Mouse (Mus musculus) heart, postnatal 25 days (tissue): Measurements from ENCODE around the gene Pgm5. TPM values are rescaled to one million over a fixed set of nuclear protein-coding genes. Genes with fewer than 3 reads are reported as not detected.
A peak's percentile ranks its signal among the peaks of the same experiment; 100 is the strongest.
"Not testable (repeated sequence)": the region's sequence is repeated elsewhere in the genome, so short reads cannot be mapped to it uniquely, and the experiment has no call there.

Source experiments
- DNase-seq: peaks from one replicate; pipeline ENCODE4 v3.0.0; 2022; ENCODE audit warnings: low spot score
- intact Hi-C: fragments of 180-260 bp; cut with DNase I; formaldehyde crosslinking; loops from one replicate; pipeline ENCODE4 v1.15.1; 2025
- total RNA-seq, 2 experiments: library from RNA; stranded (reverse); gene quantifications; 2 replicates each; pipeline ENCODE4 v1.2.3; 2021

Gene Pgm5
- 10 to 100 TPM; 93.4 to 99.9 TPM for total RNA-seq

DNA sequence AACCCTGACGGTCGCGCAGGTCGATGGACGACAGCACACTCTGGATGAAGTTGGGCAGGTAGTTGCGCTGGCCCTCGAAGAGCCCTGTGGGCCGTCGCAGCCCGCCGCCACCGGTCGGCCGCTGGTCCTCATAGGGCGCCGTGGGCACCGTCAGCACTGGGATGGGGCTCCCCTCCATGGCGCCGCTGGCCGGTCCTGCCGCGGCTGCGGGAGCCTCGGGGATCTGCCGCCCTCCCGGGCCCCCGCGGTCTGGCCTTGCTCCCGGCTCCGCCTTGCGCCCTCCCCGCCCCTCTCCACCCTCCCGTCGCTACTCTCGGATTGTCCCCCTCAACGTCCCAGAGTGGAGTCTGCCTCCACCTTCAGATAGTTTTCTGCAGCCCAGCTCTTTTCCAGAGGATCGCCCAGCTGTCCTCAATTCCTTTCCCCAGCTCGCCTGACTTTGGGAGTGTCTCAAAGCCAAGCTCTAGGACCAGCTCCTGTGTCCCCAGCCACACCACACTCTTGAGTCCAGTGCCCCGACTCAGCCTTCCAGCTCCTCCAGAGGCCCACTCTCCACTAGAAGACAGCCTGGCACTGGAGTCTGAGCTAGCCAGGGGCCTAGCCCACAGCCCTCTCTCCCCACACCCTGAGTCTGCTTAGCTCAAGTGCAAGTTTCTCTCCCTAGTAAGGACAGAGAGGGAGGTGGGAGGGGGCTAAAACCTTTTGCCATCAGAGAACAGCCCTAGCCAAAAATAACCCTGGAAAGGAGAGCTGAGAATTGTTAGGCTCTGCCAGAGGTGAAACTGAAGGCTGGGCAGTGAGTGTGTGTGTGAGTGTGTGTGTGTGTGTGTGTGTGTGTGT lies at the start of gene Pgm5:
Gene Pgm5 (minus strand): TSS at position 244 of the 840 bp plus-strand sequence.
- DNase-seq = peak; percentile 31
- intact Hi-C loops = loop anchor here (10.0 kb wide), 1 partner anchor 577 kb away; the partner anchor contains the start of gene Fxn

DNA sequence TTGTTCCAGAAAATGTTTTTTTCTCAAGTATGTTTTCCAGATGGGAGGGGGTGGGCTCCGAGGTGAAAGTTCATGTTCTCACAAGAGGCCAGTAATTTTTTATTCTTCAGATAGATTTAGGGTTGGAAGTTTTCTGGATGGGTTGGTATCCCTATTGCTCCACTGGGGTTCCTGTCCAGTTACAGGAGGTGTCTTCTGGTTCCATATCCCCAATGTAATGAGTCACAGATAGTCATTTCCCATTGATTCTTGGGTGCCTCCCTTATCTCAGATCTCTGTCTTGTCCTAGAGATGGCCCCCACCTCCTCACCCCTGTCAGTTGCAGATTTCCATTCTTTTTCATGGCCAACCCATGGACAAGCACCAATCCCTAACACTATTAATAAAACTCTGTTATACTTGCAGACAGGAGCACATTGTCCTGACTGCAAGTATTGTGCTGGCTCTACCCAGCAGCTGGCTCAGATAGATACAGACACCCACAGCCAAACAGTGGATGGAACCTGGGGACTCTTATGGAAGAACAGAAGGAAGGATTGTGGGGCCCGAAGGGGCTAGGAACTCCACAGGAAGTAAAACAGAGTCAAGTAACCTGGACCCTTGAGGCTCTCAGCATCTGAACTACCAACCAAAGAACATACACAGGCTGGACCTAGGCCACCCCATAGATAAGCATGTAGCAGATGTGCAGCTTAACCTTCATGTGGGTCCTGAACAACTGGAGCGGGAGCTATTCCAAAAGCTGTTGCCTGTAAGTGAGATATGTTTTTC lies 46.9 kb upstream of the Pgm5 start:
- DNase-seq = no peak
- intact Hi-C loops = no loop called here

DNA sequence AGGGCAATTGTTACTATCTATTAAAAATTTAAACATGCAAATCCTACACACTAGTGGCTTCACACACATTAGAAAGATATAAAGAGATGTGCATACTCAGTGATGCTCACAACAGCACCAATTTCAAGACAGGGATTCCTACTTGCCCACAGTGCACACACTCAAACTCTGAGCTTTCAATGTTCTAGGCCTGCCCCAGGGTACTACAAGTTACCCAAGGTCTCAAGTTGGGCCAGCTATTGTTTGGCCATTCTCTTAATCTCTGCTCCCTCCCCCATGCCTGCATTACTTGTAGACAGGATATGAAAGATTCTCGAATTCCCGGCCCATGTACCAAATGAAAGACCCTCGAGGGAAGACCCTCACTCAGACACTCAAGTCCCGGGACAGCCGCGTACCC lies 46.0 kb upstream of the Pgm5 start:
- intact Hi-C loops = no loop called here
- DNase-seq = no peak

DNA sequence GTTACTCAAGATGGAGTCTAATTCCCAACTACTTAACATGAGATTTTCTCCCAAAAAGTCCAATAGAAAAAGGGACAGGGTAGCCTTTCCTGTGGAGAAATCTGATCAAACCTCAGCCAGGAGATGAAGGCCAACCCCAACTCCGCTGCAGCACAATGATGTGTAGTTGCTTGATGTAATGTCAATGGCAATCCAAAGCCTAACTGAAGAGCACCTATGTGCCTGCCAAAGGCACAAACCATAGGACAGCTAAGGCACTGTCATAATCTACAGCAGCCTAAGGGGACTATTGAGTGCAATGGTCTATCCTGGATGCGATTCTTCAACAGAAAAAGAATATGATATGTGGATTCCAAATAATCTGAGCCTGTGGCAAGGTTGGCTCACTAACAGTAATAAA lies 41.2 kb upstream of the Pgm5 start:
- intact Hi-C loops = no loop called here
- DNase-seq = no peak

DNA sequence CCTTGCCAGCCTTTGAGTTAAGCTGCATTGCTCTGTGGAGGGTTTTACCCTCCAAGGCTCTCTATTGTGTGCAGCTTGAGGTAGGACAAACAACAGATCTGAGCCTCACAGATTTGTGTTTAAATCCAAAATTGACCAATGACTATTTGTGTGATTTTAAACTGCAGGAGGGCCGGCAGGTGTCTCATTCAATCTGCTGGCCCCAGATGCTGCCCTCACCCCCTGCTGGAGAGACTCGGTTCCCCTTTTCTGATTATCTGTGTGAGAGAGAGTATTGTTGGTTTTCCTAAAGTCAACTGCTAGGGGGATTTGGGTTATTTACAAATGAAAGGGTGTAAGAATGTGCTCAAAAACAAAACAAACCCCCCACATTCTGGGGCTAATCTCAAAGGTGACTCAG lies 40.6 kb upstream of the Pgm5 start:
- intact Hi-C loops = no loop called here
- no peak for DNase-seq

DNA sequence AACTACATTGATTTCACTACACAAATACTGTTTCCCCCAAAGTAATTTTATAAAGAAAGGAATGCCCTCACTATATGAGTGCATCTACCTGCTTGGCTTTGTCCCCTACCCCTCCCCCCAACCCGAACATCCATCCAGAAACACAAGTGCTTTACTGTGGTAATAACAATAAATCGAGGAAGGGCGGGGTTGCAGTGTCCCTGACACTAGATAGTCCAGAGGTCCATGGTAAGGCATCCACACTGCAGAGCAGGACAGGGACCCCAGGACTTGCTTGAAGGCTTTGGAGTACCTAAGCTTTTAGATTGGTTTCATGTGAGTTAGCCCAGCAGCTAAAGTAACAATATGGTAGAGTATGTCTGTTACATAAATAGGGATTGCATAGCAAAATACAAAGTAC lies 40.0 kb upstream of the Pgm5 start:
- intact Hi-C loops = no loop called here
- no peak for DNase-seq

DNA sequence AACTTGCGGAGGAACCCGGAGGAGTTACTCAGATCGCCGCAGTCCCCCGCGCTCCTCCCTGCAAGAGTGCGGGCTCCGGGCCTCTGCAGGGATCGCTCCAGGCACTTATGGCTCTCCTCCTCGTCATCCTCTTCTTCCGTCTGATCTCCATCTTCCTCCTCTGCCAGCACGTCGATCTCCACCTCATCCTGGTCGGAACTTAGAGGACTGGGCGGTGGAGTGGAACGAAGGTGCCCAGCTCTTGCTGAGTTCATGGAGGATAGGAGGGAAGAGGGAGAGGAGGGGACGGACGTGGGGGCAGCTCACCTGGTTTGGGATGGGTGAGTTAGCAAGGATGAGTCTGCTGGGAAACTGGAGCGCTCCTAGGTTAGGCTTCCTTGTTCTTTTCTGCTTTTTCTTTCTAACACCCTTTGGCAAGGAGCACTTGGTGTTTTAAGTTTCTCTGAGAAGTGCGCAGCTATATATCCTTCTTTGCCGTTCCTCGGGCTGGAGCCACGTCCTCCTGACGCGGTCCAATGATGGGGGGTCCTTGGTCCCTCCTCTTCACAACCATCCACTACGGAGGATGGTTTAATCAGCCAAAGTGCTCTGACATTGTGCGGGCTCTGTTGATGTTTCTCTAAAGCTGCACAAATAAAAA lies 39.0 kb upstream of the Pgm5 start, which contains the start of gene Foxd4:
Gene Foxd4 (minus strand): TSS at position 617 of the 640 bp plus-strand sequence.
- intact Hi-C loops = no loop called here
- DNase-seq = no peak

DNA sequence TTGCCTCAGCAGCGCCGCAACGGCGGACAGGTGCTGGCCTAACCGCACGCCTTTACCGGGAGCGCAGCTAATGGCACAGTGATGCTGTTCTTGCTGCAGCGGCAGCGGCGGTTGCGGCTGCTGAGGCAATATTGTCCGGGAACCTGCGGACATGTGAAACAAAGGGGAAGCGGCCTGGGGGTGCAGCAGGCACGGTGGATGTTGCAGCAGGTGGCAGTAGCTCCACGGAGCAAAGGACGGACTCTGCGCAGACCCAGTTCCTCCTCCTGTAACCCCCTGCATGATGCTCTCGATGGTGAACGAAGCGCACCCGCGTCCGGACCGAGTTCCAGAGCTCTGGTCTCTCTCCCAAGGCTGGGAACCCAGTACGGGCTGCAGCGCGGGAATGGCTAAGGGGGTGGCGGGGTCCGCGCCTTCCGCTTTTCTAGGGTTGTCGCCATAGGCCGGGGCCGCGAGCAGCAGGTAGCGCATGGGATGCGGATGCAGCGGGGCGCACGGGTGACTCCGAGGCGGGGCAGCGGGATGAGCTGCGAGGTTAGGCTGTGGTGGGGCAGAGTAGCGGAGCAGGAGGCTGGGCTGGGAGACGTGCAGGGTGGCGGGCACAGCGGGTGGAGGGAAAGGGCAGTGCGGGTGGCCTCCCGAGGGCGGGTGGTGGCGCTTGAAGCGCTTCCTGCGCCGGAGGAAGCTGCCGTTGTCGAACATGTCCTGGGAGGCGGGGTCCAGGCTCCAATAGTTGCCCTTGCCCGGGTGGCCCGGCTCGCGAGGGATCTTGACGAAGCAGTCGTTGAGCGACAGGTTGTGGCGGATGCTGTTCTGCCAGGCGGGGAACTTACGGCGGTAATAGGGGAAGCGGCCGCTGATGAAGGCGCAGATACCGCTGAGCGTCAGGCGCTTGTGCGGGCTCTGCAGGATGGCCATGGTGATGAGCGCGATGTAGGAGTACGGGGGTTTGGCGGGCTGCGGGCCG lies 38.2 kb upstream of the Pgm5 start:
- intact Hi-C loops = no loop called here
- no peak for DNase-seq

DNA sequence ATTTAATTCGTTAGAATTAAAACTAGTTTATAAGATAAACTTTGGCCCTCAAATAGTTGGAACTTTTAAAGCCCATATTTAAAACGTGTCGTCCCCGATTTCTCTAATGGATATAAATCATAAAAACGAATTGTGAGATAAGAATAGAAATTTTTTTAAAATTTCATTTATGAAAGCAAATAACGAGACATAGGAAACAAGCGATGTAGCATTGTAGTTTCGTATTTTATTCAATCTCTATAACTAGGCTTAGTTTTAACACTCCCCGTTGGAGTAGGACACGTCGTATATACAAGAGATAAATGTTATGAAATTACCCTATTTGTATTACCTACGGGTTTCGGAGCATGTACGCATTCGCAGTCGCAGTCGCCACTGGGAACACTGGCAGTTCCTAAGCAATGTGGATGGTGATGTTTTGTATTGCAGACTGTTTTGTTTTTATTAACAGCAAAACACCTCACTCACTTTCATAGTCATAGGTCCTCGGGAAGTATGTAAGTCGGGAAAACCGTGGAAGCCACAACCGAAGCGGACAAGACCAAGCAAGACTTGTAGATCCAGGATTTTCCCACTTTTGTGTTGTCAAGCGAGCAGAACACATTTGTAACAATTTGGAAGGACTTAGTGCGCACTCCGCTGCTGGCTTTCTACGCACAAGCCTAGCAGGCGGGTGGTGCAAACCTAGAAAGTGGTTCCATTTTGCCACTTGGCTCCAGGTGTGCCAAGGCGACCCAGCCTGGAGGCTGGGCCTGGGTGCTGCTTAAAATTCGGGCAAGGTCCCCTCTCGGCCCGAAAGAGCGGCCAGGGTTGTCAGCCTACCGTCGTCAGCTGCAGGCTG lies 37.3 kb upstream of the Pgm5 start:
- intact Hi-C loops = no loop called here
- DNase-seq = no peak

DNA sequence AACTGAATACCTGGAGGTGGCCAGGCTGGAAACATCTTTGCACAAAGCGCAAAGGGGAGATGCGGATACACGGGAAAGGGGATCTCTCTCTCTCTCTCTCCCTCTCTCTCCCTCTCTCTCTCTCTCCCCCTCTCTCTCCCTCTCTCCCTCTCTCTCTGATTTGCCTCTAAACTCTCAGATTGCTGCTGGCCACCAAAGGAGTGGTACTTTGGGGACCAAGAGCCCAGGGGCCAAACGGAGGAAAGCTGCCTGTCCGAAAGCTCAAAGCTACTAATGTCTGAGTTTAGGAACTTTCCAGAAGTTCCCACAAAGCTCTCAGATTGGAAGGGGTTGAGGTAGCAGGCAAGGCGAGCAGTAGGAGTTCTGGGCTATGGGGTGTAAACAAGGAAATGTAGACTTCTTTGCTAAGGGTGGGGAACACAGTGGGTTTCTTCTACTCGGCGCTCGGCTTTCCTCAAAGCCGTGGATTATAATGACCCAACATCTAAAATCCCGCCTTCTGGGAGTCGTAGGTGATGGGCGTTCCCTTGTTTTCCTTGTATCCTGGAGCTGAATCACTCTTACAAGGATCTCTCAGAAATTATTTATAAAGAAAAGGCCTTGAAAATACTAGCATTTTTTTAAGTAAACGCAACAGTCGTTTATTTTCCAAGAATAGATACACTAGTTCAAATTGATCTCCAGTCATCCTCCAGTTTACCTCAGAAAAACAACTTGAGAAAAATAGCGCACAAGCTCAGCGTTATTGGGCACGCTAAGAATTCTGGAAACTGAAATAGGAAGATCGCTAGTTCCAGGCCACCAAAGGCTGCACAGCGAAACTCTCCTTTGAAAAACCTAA lies 36.5 kb upstream of the Pgm5 start:
- intact Hi-C loops = no loop called here
- no peak for DNase-seq

DNA sequence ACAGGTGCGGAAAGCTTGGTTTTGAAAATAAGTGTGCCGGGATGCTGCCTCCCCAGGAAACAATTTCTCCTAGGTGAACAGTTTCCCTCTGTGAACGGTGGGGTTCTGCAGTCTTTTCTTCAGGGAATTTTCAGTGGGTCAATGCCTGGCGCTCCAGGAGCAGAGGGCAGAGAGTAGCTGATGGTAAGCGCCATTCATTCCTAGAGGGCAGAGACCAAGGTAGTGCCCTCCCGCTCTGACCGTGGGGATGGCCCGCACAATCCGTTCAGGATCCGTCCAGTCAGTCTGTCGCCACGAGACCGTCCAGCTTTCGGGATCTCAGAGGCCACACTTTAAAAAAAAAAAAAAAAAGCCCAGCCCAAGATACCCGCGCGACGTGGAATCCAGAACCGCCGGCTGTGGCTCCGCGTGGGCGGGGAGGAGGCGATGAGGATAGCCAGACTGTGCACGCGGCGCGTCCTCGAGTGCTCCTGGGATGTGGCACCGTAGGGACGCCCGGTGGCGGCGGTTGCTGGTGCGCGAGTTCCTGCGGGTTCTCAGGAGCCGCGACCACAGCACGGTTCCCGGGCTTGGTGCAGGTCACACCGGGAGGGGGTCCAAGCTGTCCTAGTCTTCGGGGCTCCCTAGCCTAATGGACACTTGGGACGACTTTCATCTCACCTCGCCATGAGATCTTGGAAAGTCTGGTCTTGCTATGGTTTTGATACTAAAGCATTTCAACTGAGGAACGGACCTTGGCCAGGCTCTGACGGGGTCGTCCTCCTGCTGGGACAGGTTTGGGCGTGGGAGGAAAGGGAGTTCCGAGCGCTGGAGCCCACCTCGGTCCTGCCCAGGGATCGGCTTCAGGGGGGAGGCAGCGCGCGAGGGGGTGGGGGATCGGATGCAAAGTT lies 35.6 kb upstream of the Pgm5 start:
- DNase-seq = no peak
- intact Hi-C loops = no loop called here

DNA sequence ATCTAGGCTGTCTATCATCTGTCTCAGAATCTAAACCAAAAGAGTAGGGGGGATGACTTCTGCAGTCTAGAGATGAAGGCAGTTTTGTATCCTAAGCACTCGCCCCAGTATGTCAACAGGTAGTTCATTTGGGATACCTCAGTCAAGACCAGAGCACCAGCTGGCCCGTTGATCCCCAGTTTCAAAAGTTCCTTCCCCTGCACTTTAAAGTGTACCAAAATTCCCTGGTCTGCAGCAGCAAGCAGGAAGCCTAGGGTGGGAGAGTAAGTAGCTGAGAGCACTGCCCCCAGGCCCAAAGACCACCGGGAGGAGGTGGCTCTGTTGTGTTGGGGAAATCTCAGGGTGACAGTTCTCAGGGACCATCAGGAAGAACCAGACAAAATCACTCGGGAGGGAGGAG lies 34.9 kb upstream of the Pgm5 start:
- DNase-seq = no peak
- intact Hi-C loops = no loop called here

DNA sequence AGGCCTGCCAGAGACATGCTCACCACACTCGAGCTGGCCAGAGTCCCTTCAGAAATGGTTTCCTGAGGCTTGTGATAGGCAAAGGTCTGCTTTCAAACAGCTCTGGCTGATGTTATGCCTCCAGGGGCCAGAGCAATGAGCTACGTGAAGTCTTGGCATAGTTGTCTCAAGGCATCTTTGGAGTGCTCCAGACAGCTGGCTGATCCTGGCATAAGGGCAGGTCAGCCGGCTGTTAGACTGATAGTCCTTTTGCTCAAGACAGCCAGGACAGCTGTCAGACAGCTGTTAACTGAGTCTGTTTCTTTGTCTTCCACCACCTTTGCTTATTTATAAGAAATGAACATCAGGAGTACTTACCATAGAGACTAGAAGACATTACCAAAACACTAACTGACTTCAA lies 25.2 kb upstream of the Pgm5 start:
- intact Hi-C loops = no loop called here
- DNase-seq = no peak

DNA sequence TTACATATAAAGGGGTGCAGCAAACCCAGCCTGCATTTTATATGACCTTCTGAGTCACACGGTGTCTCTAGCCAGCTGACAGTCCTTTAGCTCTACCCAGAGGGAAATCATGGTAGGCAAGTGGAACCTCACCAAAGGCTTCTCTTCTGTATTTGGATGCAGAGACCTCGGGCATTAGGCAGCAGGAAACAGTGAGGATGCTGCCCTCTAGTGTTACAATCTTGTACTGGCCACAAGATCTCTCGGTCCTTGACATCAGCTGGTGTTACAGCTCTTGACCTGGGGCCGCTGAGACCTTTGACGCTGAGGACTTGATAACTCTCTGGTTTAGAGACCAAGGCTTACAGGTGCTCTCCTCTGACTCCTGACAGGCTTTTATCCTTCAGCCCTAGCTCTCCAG lies 23.8 kb upstream of the Pgm5 start:
- intact Hi-C loops = no loop called here

DNA sequence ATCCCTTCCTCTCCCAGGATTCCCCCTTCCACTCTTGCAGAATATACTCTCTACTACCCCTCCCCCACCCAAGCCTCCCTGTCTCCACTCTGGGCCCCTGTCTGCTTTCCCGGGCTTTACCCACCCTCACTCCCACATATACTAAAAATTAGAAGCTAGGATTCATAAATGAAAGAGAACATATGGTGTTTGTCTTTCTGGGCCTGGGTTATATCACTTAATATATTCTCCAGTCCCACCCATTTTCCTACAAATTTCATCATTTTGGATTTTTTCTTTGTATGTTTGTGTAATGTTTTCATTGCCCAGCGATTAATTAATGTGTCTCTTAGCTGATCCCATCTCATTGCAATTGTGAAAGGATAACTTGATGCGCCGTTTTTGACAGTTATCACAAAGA lies 19.6 kb upstream of the Pgm5 start:
- intact Hi-C loops = no loop called here
- DNase-seq = no peak

More for the DNA sequence above, 23.8 kb upstream of the Pgm5 start:
- no peak for DNase-seq

DNA sequence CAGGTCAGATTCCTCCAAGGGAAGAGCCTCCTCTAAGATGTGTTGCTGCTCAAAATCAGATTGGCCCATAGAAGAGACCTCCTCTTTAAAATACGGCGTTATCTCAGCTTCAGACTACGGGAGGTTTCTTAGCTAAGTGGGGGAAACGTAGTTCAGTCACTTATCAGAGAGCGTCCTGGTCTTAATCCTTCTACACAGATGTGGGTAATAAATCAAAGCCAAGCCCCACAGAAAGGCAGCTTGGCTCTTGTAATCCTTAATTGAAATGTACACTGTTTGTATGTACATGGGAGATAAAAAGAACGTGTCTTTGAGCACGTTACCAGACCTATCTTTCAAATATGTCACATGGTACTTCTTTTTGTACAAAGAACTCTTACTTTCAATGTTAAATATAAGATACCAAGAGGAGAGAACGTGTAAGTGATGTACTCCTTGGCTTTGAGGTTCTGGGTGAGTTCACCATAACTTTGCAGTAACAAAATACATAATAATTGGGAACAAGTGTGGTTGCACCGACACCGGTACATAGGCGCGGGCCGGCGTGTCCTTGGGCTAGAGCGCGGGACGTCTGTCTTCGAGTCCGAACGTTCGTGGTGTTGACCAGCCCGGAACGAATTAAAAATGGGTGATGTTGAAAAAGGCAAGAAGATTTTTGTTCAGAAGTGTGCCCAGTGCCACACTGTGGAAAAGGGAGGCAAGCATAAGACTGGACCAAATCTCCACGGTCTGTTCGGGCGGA lies 13.6 kb upstream of the Pgm5 start, which contains the start of gene Gm10053:
Gene Gm10053 (plus strand): TSS at position 558 of the 742 bp plus-strand sequence.
- DNase-seq, intact Hi-C loops: not testable (repeated sequence)
